Mouse (Mus musculus): Measurements from ENCODE around the gene Col23a1. TPM values are rescaled to one million over a fixed set of nuclear protein-coding genes. Genes with fewer than 3 reads are reported as not detected.
"Not testable (repeated sequence)": the region's sequence is repeated elsewhere in the genome, so short reads cannot be mapped to it uniquely, and the experiment has no call there.

The Col23a1 gene
- polyA plus RNA-seq, 1 experiment from 2014 or later, result 23.6 TPM

DNA sequence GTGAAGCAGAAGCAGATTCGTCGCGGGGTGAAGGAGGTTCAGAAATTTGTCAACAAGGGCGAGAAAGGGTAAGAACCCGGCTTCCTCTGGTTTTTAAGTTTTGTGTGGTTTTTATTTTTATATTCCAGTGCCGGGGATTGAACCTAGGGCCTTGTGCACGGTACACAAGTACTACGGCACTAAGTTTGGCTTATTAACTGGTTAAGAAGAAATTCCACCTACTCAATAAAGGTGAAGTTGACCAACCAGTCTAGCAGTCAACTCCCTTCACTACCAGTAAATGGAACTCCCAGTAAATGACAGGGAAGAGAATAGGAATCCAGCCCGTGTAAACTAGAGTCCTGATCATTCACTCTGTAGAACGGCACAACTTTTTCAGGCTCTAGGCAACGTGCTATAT, 330.4 kb downstream of the Col23a1 start:
- H3K27me3 ChIP-seq, result no peaks in the 10 kb centered on the region
- peak overlapping the region; percentile 88 for H3K4me2 ChIP-seq (replicated peaks)
- no peaks in the 10 kb centered on the region for H3K9me3 ChIP-seq
- H3K27ac ChIP-seq, result no peak overlapping the region
- peaks cover 27% of the 10 kb centered on the region for H3K4me1 ChIP-seq
- peak overlapping the region; percentile 85 for H3K4me3 ChIP-seq
- H3K9ac ChIP-seq, result peak overlapping the region; percentile 83
- peaks cover 37% of the 10 kb centered on the region for H3K36me3 ChIP-seq
- WGBS, result 2% methylated on average over 11 of the region's 11 CpGs
- ATAC-seq (ENCODE audit: low FRiP score, low read depth), result no peak

DNA sequence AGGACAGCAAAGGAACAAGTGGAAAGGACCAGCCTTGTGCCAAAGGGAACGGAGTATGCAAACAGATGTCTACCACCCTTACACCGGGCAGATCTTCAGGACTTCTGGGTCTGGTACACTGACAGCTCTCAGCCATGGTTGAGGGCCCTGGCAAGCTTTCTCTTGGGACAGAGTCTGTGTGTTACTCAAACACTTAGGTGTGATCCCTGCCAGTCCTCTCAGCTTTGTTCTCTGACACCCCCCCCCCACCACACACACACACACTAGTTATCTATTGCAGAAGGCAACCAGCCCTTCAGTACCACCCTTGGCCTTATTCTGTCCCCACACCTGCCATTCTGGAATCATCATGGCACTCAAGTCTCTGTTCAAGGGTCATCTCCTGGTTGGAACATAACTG, 332.1 kb downstream of the Col23a1 start:
- 100% methylated on average over 2 of the region's 2 CpGs for WGBS
- Histone ChIP-seq H3K9me3 (no peaks in the 10 kb centered on the region), H3K36me3 (peaks cover 52% of the 10 kb centered on the region)

DNA sequence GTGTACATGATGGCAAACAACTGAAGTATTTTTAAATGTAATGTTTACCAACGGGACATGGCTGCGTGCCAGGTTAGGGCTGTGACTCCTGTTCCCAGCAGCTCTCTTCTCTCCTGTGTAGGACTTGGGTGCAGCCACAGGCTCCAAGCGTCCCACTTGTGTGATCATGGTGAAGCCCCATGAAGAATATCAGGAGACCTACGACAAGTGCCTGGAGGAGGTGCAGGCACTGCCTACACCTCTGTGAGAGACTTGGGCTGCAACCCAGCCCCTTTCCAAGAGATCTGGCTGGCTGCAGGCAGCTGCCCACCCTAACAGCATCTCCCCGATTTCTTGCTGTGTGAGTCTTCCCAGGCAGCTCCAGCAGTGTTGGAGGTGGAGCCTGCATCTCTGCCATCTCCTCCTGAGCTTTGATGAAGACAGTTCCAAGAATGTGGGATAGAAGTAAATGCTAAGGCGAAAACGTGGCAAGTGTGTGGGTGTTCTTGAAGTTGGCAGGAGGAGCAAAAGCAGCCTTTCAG, 333.3 kb downstream of the Col23a1 start:
- Histone ChIP-seq H3K4me2 (replicated peaks) (no peak overlapping the region), H3K27ac (no peak overlapping the region), H3K9ac (no peak overlapping the region), H3K36me3 (peaks cover 65% of the 10 kb centered on the region), H3K4me1 (peaks cover 18% of the 10 kb centered on the region), H3K9me3 (no peaks in the 10 kb centered on the region), H3K4me3 (no peak overlapping the region), H3K27me3 (no peaks in the 10 kb centered on the region)
- 81% methylated on average over 7 of the region's 7 CpGs for WGBS
- ATAC-seq (ENCODE audit: low FRiP score, low read depth), result no peak

More for the DNA sequence above, 332.1 kb downstream of the Col23a1 start:
- peaks cover 18% of the 10 kb centered on the region for H3K4me1 ChIP-seq
- H3K27me3 ChIP-seq, result no peaks in the 10 kb centered on the region
- no peak for ATAC-seq (ENCODE audit: low FRiP score, low read depth)
- no peak overlapping the region; the same call in 1 of the 2 replicates for H3K4me2 ChIP-seq (replicated peaks)
- no peak overlapping the region for H3K9ac ChIP-seq
- no peak overlapping the region for H3K4me3 ChIP-seq
- no peak overlapping the region for H3K27ac ChIP-seq

DNA sequence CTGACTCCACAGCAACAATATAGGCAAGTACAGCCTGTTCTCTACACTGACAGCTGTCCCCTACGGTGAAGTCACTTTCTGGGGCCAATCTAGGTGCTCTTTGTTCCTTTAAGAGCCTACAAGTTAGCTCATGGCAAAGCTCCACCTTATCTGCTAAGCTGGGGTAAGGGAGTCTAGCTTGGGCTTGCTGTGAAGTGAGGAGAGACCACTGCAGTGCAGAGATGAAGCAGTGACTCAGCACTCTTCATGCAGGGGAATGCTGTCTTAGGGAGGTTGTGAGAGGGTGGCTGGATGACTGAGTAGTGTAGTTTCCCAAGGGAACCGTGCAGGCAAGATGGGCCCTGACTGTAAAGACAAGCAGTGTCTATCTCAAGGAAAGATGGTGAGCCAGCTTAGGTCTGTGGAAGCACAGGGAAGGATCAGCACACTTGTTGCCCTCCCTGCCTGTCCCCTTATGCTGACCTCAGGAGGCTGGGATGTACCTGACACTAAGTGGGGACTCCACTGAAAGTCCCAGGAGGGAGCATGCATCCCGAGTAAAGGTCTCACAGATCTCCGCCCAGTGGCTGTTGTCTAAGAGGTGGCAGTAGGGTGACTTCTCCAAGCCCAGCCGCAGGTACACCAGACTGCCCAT, 335.6 kb downstream of the Col23a1 start:
- no peak for ATAC-seq (ENCODE audit: low FRiP score, low read depth)
- H3K27me3 ChIP-seq, result no peaks in the 10 kb centered on the region
- H3K36me3 ChIP-seq, result peaks cover 81% of the 10 kb centered on the region
- H3K27ac ChIP-seq, result no peak overlapping the region
- WGBS, result 81% methylated on average over 5 of the region's 5 CpGs
- H3K4me3 ChIP-seq, result no peak overlapping the region
- no peak overlapping the region for H3K4me2 ChIP-seq (replicated peaks)
- no peaks in the 10 kb centered on the region for H3K9me3 ChIP-seq
- no peak overlapping the region for H3K9ac ChIP-seq
- H3K4me1 ChIP-seq, result peaks cover 14% of the 10 kb centered on the region

DNA sequence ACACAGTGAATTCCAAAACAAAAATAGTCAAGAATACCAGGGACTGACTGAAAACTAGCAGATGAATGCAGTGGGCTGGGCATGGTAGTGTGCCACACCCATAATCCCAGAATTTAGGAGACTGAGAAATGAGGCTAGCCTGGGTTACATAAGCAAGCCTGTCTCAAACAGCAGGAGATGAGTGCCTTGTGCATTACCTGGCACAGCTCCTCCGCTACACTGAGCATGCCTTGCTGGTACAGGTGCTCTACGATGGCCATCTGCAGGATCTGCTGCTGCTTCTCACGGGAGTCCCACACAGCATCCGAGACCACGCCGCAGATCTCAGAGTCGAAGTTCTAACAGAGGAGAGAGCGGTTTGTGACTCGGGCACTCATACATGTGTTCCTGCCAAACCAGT, 337.7 kb downstream of the Col23a1 start:
- Histone ChIP-seq H3K4me3 (no peak overlapping the region), H3K27ac (no peak overlapping the region), H3K9ac (no peak overlapping the region), H3K36me3 (peaks cover 70% of the 10 kb centered on the region), H3K27me3 (no peaks in the 10 kb centered on the region), H3K4me1 (peaks cover 7% of the 10 kb centered on the region; the same call in 1 of the 2 replicates), H3K4me2 (replicated peaks) (no peak overlapping the region), H3K9me3 (no peaks in the 10 kb centered on the region)
- 88% methylated on average over 9 of the region's 9 CpGs for WGBS
- ATAC-seq (ENCODE audit: low FRiP score, low read depth), result no peak

DNA sequence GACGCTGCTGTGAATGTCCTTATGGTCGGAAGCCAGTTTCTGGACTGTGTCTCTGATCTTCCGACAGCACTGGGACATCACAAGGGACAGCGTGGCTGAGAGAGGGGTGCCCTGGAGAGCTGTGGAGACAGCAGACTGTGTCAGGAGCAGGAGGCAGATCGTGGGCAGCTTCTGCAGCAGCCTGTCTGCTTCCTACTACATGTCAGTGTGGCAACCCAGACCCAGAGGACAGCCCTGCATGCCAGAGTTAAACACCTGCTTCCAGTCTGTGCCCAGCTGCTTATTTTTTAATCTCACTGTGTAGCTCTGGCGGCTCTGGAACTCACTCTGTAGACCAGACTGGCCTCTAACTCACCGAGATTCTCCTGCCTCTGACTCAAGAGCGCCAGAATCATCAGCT, 338.2 kb downstream of the Col23a1 start:
- no peak overlapping the region for H3K27ac ChIP-seq
- no peak overlapping the region for H3K4me3 ChIP-seq
- no peaks in the 10 kb centered on the region for H3K27me3 ChIP-seq
- no peaks in the 10 kb centered on the region for H3K9me3 ChIP-seq
- no peak for ATAC-seq (ENCODE audit: low FRiP score, low read depth)
- H3K9ac ChIP-seq, result no peak overlapping the region
- H3K4me1 ChIP-seq, result peaks cover 9% of the 10 kb centered on the region; the same call in 1 of the 2 replicates
- H3K36me3 ChIP-seq, result peaks cover 66% of the 10 kb centered on the region
- WGBS, result 88% methylated on average over 8 of the region's 8 CpGs
- H3K4me2 ChIP-seq (replicated peaks), result no peak overlapping the region

DNA sequence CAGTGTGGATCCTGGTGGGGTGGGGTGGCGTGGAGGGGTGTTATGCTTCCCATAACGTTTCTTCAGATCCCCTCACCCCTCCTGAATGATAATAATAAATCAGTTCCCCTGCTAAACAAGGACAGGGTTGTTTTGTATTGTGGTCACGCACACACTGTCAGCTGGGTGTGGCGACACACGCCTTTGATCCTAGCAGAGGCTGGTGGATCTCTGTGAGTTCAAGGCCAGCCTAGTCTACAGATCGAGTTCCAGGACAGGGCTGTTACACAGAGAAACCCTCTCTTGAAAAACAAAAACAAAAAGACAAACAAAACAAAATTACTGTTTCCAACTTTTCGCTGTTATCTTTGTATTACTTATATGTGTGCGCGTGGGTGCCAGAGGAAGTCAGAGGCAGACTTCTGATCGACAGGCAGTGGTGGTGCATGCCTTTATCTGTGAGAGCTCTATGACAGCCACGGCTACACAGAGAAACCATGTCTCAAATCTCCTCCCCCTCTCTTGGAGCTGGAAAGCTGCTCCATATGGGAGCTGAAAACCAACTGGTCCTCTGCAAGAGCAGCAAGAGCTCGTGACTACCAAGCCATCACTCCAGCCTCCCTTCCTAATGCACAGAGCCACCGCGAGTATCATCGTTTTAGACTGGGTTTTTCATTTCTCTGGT, 340.1 kb downstream of the Col23a1 start:
- WGBS, result 81% methylated on average over 15 of the region's 15 CpGs
- Histone ChIP-seq H3K36me3 (peaks cover 47% of the 10 kb centered on the region), H3K4me1 (peaks cover 15% of the 10 kb centered on the region), H3K4me2 (replicated peaks) (no peak overlapping the region), H3K27me3 (no peaks in the 10 kb centered on the region), H3K9ac (no peak overlapping the region), H3K9me3 (no peaks in the 10 kb centered on the region), H3K4me3 (no peak overlapping the region), H3K27ac (no peak overlapping the region)
- ATAC-seq (ENCODE audit: low FRiP score, low read depth), result no peak

DNA sequence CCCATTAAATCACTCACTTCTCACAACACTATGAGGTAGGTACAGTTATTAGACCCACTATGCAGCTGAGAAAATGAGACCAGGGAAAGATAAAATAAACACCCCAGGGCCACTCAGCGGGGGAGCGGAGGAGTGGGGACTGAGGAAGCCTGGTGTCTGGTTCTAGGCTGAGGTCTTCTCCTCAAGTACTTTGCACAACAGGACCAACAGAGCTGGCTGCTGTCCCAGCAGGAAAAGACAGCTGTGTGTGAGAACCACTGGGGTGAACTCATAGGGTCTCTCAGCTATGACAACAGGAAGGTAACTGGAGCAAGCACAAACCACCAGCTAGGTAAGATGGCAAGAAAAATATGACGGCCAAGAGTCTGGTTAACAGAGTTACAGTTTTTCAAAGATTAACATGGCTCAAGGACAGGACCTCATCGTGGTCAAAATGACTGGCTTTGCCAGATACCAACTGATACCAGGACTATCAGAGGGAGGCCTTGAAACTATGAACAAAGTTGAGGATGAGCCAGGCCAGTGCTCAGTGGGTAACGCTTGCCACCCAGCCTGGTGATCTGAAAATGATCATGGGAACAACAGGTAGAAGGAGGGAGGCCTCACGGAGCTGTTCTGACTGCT, 342.5 kb downstream of the Col23a1 start:
- Histone ChIP-seq H3K27ac (no peak overlapping the region), H3K4me2 (replicated peaks) (no peak overlapping the region), H3K9ac (no peak overlapping the region), H3K27me3 (no peaks in the 10 kb centered on the region), H3K36me3 (peaks cover 24% of the 10 kb centered on the region), H3K4me3 (no peak overlapping the region), H3K9me3 (no peaks in the 10 kb centered on the region), H3K4me1 (peaks cover 26% of the 10 kb centered on the region)
- ATAC-seq (ENCODE audit: low FRiP score, low read depth), result no peak
- WGBS, result 89% methylated on average over 6 of the region's 6 CpGs

DNA sequence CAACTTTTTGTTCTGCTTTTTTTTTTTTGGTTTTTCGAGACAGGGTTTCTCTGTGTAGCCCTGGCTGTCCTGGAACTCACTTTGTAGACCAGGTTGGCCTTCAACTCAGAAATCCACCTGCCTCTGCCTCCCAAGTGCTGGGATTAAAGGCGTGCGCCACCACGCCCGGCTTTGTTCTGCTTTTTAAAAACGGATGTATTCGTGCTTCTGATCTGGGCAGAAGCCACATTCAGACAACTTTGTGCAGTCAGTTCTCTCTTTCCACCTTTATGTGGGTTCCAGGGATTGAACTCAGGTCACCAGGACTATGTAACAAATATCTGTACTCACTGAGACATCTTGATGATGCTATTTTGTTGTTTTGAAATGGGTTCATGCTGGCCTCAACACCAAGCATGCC, 343.5 kb downstream of the Col23a1 start:
- not testable (repeated sequence) for H3K9ac ChIP-seq; ATAC-seq (ENCODE audit: low FRiP score, low read depth); H3K9me3 ChIP-seq; H3K27me3 ChIP-seq; H3K4me3 ChIP-seq; H3K27ac ChIP-seq; H3K4me2 ChIP-seq (replicated peaks)
- WGBS, result 96% methylated on average over 7 of the region's 7 CpGs
- peaks cover 15% of the 10 kb centered on the region for H3K36me3 ChIP-seq
- peaks cover 35% of the 10 kb centered on the region for H3K4me1 ChIP-seq

Other genes with a start within 250 kb of the Col23a1 start
- not detected in 2 replicates for gene Olfr1375, start 241.8 kb upstream of the Col23a1 start, polyA plus RNA-seq (2015; fragmentation: Nextera tagmentation; extraction: Ambion mirVana)
- 10.2 and 11.8 TPM in 2 replicates for gene Zfp354a, start 230.7 kb upstream of the Col23a1 start, polyA plus RNA-seq (2015; fragmentation: Nextera tagmentation; extraction: Ambion mirVana)
- gene Gm12569, start 69.4 kb upstream of the Col23a1 start, polyA plus RNA-seq (2015; fragmentation: Nextera tagmentation; extraction: Ambion mirVana), result not detected in 2 replicates
- gene Clk4, start 28.2 kb upstream of the Col23a1 start, polyA plus RNA-seq (2015; fragmentation: Nextera tagmentation; extraction: Ambion mirVana), result 146 and 156 TPM in 2 replicates
- gene BC049762, start 26.9 kb upstream of the Col23a1 start, polyA plus RNA-seq (2015; fragmentation: Nextera tagmentation; extraction: Ambion mirVana), result 0.52 and 0.53 TPM in 2 replicates